Mouse (Mus musculus): Measurements from ENCODE around the gene Fah. TPM values are rescaled to one million over a fixed set of nuclear protein-coding genes. Genes with fewer than 3 reads are reported as not detected.
A peak's percentile ranks its signal among the peaks of the same experiment; 100 is the strongest.

Gene Fah
- polyA plus RNA-seq, 1 experiment from 2014 or later = 12.6 TPM

DNA sequence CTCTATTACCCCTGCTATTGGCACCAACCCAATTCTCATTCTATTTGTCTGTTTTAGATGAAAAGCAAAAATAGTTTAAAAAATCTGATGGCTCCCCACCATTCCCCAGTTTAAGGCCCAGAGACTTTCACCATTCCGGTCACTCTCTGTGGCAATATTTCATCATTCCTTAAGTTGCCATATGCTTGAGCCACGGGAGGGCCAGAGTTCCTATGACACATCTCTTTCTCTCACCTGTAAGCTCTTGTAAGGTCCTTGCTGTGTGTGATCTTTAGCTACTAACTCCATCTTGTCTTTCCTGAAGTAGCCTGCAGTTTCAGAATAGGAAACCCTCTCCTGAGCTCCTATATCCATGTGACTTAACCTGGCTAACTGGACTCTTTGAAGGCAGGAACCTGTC is 12.4 kb upstream of the Fah start:
- Histone ChIP-seq H3K4me3 (no peak overlapping the region), H3K27me3 (no peaks in the 10 kb centered on the region), H3K9me3 (no peaks in the 10 kb centered on the region), H3K27ac (no peak overlapping the region), H3K9ac (no peak overlapping the region), H3K4me1 (no peaks in the 10 kb centered on the region), H3K4me2 (no peak overlapping the region), H3K36me3 (peaks cover 18% of the 10 kb centered on the region)
- ATAC-seq (ENCODE audit: borderline replicate concordance, extremely low read depth, low FRiP score, low TSS enrichment) = no peak
- WGBS = 84% methylated on average over 2 of the region's 2 CpGs

DNA sequence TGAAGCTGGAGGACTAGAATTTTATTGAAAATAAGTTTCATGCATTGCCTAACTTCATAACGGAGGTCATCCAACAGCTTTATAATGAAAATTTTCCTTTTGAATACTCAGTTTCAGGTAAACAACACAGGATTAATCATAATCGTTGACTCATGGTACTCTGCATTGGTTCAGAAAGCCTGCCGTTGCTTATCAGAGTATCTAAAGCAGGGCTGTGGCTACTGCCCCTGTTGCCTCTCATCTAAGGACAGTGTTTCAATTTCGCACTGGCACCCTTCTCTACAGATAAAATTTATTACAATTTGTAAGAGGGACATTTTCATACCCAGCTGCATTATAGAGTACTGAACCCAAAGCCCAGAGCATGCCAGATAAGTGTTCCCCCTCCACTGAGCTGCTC is 5.9 kb upstream of the Fah start:
- ATAC-seq (ENCODE audit: borderline replicate concordance, extremely low read depth, low FRiP score, low TSS enrichment) = no peak
- no peak overlapping the region for H3K9ac ChIP-seq
- no peaks in the 10 kb centered on the region for H3K9me3 ChIP-seq
- no peak overlapping the region for H3K4me3 ChIP-seq
- no peaks in the 10 kb centered on the region for H3K27me3 ChIP-seq
- WGBS = 81% methylated on average over 4 of the region's 4 CpGs
- no peak overlapping the region for H3K4me2 ChIP-seq
- no peak overlapping the region for H3K27ac ChIP-seq
- H3K4me1 ChIP-seq = no peaks in the 10 kb centered on the region
- H3K36me3 ChIP-seq = peaks cover 9% of the 10 kb centered on the region

DNA sequence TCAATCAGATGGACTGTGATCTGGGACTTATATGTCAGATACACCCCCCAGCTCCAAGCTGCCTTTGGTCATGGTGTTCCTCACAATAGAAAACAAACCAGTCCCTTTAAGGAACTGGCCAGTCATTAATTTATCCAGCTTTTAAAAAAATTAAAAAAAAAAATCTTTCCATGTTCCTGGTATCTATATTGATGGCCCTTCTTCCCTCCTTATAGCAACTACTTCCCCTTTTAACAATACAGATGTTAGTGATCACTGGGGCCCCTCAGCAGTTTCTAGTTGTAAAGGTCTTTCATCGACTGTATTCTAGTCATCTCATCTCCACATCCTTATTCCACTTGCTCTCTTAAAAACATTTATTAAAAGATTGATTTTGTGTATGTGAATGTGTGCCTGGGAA is 5.1 kb upstream of the Fah start:
- Histone ChIP-seq H3K4me2 (no peak overlapping the region), H3K36me3 (peaks cover 5% of the 10 kb centered on the region), H3K4me1 (no peaks in the 10 kb centered on the region), H3K4me3 (no peak overlapping the region), H3K27ac (no peak overlapping the region), H3K27me3 (no peaks in the 10 kb centered on the region), H3K9me3 (no peaks in the 10 kb centered on the region), H3K9ac (no peak overlapping the region)
- WGBS = 80% methylated on average over 1 of the region's 1 CpGs
- no peak for ATAC-seq (ENCODE audit: borderline replicate concordance, extremely low read depth, low FRiP score, low TSS enrichment)

- under 1% methylated on average over 36 of the region's 36 CpGs for WGBS
- no peak overlapping the region for H3K27ac ChIP-seq
- ATAC-seq (ENCODE audit: borderline replicate concordance, extremely low read depth, low FRiP score, low TSS enrichment) = peak; percentile 92
- H3K4me1 ChIP-seq = peaks cover 10% of the 10 kb centered on the region; the same call in 1 of the 2 replicates
- peak overlapping the region; percentile 47 for H3K9ac ChIP-seq
- no peaks in the 10 kb centered on the region for H3K36me3 ChIP-seq
- H3K9me3 ChIP-seq = no peaks in the 10 kb centered on the region
- H3K27me3 ChIP-seq = no peaks in the 10 kb centered on the region
- H3K4me2 ChIP-seq = peak overlapping the region; percentile 93
- peak overlapping the region; percentile 64 for H3K4me3 ChIP-seq
Measured at GRCm38 (mm10) chr7:84605704-84606292, 724 bp downstream of the Fah start.

DNA sequence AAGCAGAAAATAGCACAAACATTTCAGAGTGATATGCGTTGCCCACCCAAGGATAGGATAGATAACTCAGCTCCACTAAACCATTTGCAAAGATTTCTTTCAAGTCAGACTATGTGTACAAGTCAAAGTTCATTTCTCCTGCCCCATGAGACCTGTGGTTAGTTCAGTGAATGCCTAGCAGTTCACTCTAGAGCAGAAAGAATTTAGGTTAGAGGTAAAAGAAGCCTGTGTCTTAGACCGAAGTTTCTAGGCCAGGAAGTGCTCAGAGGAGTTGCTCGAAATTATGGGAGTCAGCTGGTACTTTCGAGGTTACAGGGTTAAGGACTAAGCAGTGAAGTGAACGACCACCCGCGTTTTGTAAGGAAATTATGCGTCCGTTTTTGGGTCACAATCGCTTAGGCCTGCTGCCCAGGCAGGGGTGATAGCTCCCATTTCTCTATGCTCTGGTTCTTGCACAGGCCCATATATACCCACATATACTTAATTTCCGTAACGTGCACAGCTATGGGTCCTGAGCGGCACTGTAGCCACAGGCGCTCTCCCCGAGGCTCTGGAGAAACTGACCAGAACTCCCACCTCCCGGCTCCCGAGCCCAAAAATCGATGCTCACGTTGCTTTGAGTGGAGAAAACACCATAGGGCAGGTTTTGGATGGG is 1.4 kb downstream of the Fah start:
- WGBS = 8% methylated on average over 19 of the region's 19 CpGs
- Histone ChIP-seq H3K27ac (no peak overlapping the region), H3K27me3 (no peaks in the 10 kb centered on the region), H3K4me3 (peak overlapping the region; percentile 64), H3K9me3 (no peaks in the 10 kb centered on the region), H3K4me2 (peak overlapping the region; percentile 93), H3K9ac (peak overlapping the region; percentile 47), H3K36me3 (no peaks in the 10 kb centered on the region), H3K4me1 (peaks cover 10% of the 10 kb centered on the region; the same call in 1 of the 2 replicates)
- ATAC-seq (ENCODE audit: borderline replicate concordance, extremely low read depth, low FRiP score, low TSS enrichment) = no peak

DNA sequence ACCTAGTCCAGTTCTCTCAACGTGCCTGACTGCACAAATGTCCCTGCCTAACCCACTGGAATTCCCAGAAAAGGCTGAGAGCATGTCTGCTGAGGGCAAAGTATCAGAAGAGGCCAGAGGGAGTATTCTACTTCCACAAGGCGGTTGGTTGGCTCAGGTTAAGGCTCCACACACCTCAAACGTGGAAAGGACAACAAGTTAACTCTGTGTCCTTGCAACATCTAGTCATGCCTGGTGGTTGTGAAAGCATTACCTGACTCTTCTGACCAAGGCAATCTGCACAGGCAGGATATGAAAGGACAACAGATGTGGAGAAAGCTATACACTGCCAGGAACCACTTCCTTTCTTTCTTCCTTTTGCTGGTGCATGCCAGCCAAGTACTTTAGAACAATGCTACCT is 2.0 kb downstream of the Fah start:
- no peaks in the 10 kb centered on the region for H3K36me3 ChIP-seq
- H3K4me1 ChIP-seq = peaks cover 10% of the 10 kb centered on the region; the same call in 1 of the 2 replicates
- 64% methylated on average over 3 of the region's 3 CpGs for WGBS
- no peak overlapping the region for H3K27ac ChIP-seq
- no peak for ATAC-seq (ENCODE audit: borderline replicate concordance, extremely low read depth, low FRiP score, low TSS enrichment)
- no peaks in the 10 kb centered on the region for H3K9me3 ChIP-seq
- no peak overlapping the region for H3K4me3 ChIP-seq
- H3K27me3 ChIP-seq = no peaks in the 10 kb centered on the region
- H3K4me2 ChIP-seq = peak overlapping the region; percentile 93; the same call in 1 of the 2 replicates
- no peak overlapping the region for H3K9ac ChIP-seq

DNA sequence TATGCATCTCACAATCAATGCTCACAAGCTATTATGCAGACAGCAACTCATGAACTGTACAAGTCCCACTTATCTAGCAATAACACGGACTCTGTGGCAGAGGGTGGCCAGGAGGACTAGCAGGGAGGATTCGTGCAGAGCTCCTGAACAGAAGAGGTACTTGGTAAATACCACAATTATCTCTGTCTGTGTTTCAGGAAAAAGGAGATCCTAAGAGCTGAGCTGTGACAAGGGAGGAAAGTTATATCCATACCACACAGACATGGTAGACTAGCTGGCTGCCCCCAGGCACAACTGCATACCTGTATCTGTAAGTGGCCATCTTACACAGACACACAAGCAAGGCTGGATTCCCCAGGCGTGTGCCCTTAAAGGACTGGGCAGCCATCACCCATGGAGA is 5.2 kb downstream of the Fah start:
- no peak for ATAC-seq (ENCODE audit: borderline replicate concordance, extremely low read depth, low FRiP score, low TSS enrichment)
- Histone ChIP-seq H3K4me2 (no peak overlapping the region), H3K27ac (no peak overlapping the region), H3K27me3 (no peaks in the 10 kb centered on the region), H3K36me3 (no peaks in the 10 kb centered on the region), H3K9me3 (no peaks in the 10 kb centered on the region), H3K9ac (no peak overlapping the region), H3K4me3 (no peak overlapping the region), H3K4me1 (peaks cover 7% of the 10 kb centered on the region; the same call in 1 of the 2 replicates)
- 75% methylated on average over 3 of the region's 3 CpGs for WGBS

DNA sequence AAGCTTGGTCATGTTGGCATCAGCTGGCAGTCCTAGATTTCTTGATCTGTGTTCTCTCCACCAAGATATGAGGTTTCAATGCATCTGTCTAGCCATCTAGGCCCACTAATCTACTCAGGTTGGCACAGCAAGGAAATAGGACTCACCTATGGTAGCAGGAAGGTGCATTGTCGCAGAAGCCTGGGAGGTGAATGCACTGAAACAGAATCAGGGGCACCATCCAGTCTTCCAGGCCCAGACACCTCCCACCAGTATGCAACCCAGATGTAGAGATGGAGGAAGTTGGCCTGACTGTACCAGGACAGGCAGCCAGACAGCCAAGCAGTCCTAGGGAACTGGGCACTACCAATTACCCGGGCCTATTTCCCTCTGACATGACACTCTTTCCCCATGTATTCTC is 5.9 kb downstream of the Fah start:
- Histone ChIP-seq H3K36me3 (no peaks in the 10 kb centered on the region), H3K4me3 (no peak overlapping the region), H3K4me2 (no peak overlapping the region), H3K27me3 (no peaks in the 10 kb centered on the region), H3K4me1 (peaks cover 6% of the 10 kb centered on the region; the same call in 1 of the 2 replicates), H3K27ac (no peak overlapping the region), H3K9ac (no peak overlapping the region), H3K9me3 (no peaks in the 10 kb centered on the region)
- no peak for ATAC-seq (ENCODE audit: borderline replicate concordance, extremely low read depth, low FRiP score, low TSS enrichment)
- WGBS = 90% methylated on average over 2 of the region's 2 CpGs

GRCm38 (mm10) chr7:84596633-84597032 is 9.9 kb downstream of the Fah start:
- H3K27me3 ChIP-seq = no peaks in the 10 kb centered on the region
- no peaks in the 10 kb centered on the region for H3K36me3 ChIP-seq
- no peak for ATAC-seq (ENCODE audit: borderline replicate concordance, extremely low read depth, low FRiP score, low TSS enrichment)
- 75% methylated on average over 3 of the region's 3 CpGs for WGBS
- H3K9ac ChIP-seq = no peak overlapping the region
- H3K4me2 ChIP-seq = no peak overlapping the region
- no peaks in the 10 kb centered on the region for H3K4me1 ChIP-seq
- H3K9me3 ChIP-seq = no peaks in the 10 kb centered on the region
- H3K27ac ChIP-seq = no peak overlapping the region
- H3K4me3 ChIP-seq = no peak overlapping the region

GRCm38 (mm10) chr7:84596002-84596401 is 10.5 kb downstream of the Fah start:
- Histone ChIP-seq H3K36me3 (no peaks in the 10 kb centered on the region), H3K4me2 (no peak overlapping the region), H3K27ac (no peak overlapping the region), H3K4me1 (no peaks in the 10 kb centered on the region), H3K9me3 (no peaks in the 10 kb centered on the region), H3K9ac (no peak overlapping the region), H3K27me3 (no peaks in the 10 kb centered on the region), H3K4me3 (no peak overlapping the region)
- ATAC-seq (ENCODE audit: borderline replicate concordance, extremely low read depth, low FRiP score, low TSS enrichment) = no peak
- WGBS = 90% methylated on average over 3 of the region's 3 CpGs

DNA sequence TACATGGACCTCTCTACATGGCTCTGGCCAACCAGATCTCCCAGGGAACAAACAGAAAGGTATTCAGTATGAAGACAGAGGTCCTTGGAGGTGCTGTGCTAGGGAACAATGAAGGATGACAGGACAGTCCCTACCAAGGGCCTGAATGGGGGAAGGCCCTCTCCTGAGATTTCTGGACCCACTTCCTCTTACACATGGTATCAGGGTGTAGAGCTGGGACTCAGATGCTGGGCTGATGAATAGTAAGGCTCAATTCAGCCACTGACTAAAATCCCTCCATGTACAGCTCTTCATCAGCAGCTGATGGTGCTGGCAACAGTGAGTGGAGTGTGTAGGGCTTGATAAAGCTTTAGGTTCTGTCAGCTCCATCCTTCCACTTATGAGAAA is 11.6 kb downstream of the Fah start:
- H3K27me3 ChIP-seq = no peaks in the 10 kb centered on the region
- H3K36me3 ChIP-seq = no peaks in the 10 kb centered on the region
- H3K9me3 ChIP-seq = no peaks in the 10 kb centered on the region
- no peak overlapping the region for H3K4me3 ChIP-seq
- no peak overlapping the region for H3K9ac ChIP-seq
- H3K27ac ChIP-seq = no peak overlapping the region
- ATAC-seq (ENCODE audit: borderline replicate concordance, extremely low read depth, low FRiP score, low TSS enrichment) = peak; percentile 19; the same call in 1 of the 2 replicates
- H3K4me2 ChIP-seq = no peak overlapping the region
- H3K4me1 ChIP-seq = no peaks in the 10 kb centered on the region

- 42% methylated on average over 8 of the region's 8 CpGs for WGBS
- no peak overlapping the region for H3K27ac ChIP-seq
- H3K4me2 ChIP-seq = no peak overlapping the region
- H3K27me3 ChIP-seq = no peaks in the 10 kb centered on the region
- no peaks in the 10 kb centered on the region for H3K4me1 ChIP-seq
- no peaks in the 10 kb centered on the region for H3K36me3 ChIP-seq
- no peak overlapping the region for H3K4me3 ChIP-seq
- no peak overlapping the region for H3K9ac ChIP-seq
- H3K9me3 ChIP-seq = no peaks in the 10 kb centered on the region
- ATAC-seq (ENCODE audit: borderline replicate concordance, extremely low read depth, low FRiP score, low TSS enrichment) = peak; percentile 69; the same call in 1 of the 2 replicates
Measured at GRCm38 (mm10) chr7:84594087-84594916, 12.2 kb downstream of the Fah start.
